Mouse (Mus musculus) hindbrain, embryonic 12.5 days (tissue): ENCODE measurements around the gene Svop. TPM values are rescaled to one million over a fixed set of nuclear protein-coding genes. Genes with fewer than 3 reads are reported as not detected.

Source experiments
- ATAC-seq: fragments of 200-750 bp; cut with Nextera tagmentation; 2 replicates; pipeline ENCODE4 v1.8.0; 2017; ENCODE audit warnings: moderate TSS enrichment; ENCODE audit not compliant: low FRiP score
- H3K27ac ChIP-seq: fragments of 300-500 bp; sonication (generic); 2 replicates; pipeline ENCODE4 v1.5.1; 2016; ENCODE audit warnings: mild to moderate bottlenecking
- H3K27me3 ChIP-seq: fragments of 300-500 bp; sonication (generic); 2 replicates; pipeline ENCODE4 v1.6.1; 2016; ENCODE audit warnings: mild to moderate bottlenecking
- H3K36me3 ChIP-seq: fragments of 300-500 bp; sonication (generic); 2 replicates; pipeline ENCODE4 v1.6.1; 2016; ENCODE audit warnings: mild to moderate bottlenecking
- H3K4me1 ChIP-seq: fragments of 300-500 bp; sonication (generic); 2 replicates; pipeline ENCODE4 v1.6.1; 2016
- H3K4me2 ChIP-seq: fragments of 300-500 bp; sonication (generic); replicated peaks from 2 replicates; pipeline ENCODE4 v1.6.1; 2016; ENCODE audit warnings: mild to moderate bottlenecking
- H3K4me3 ChIP-seq: fragments of 300-500 bp; sonication (generic); 2 replicates; pipeline ENCODE4 v1.5.1; 2016; ENCODE audit warnings: mild to moderate bottlenecking
- H3K9ac ChIP-seq: fragments of 300-500 bp; sonication (generic); 2 replicates; pipeline ENCODE4 v1.6.1; 2016; ENCODE audit warnings: mild to moderate bottlenecking, moderate library complexity
- H3K9me3 ChIP-seq: fragments of 300-500 bp; sonication (generic); replicated peaks from 2 replicates; pipeline ENCODE4 v1.6.1; 2016; ENCODE audit warnings: mild to moderate bottlenecking
- WGBS: fragments of 180-500 bp; shearing (Covaris S2); methylation state at CpG from one replicate; pipeline ENCODE4 v1.1.7; 2016; 5-methylcytosine and 5-hydroxymethylcytosine counted together
- polyA plus RNA-seq: library from polyadenylated mRNA; unstranded; fragments of >200 nt; fragmentation: Nextera tagmentation; extraction: Ambion mirVana; gene quantifications from 2 replicates; pipeline ENCODE4 v1.2.1, GENCODE M21; 2016

Gene Svop
- polyA plus RNA-seq, 1 experiment from 2014 or later, result 55.6 TPM

GRCm38 (mm10) chr5:114063958-114064357 is 27.4 kb downstream of the Svop start:
- Histone ChIP-seq H3K27ac (no peak overlapping the region), H3K27me3 (no peaks in the 10 kb centered on the region), H3K36me3 (peaks cover 19% of the 10 kb centered on the region), H3K4me2 (no peak overlapping the region), H3K9ac (no peak overlapping the region), H3K9me3 (no peaks in the 10 kb centered on the region), H3K4me1 (peaks cover 2% of the 10 kb centered on the region; the same call in 1 of the 2 replicates), H3K4me3 (no peak overlapping the region)
- no peak for ATAC-seq
- 60% methylated on average over 4 of the region's 4 CpGs for WGBS

- peaks cover 1% of the 10 kb centered on the region; the same call in 1 of the 2 replicates for H3K4me1 ChIP-seq
- no peak for ATAC-seq
- no peaks in the 10 kb centered on the region for H3K27me3 ChIP-seq
- H3K9me3 ChIP-seq, result no peaks in the 10 kb centered on the region
- no peak overlapping the region for H3K27ac ChIP-seq
- H3K4me3 ChIP-seq, result no peak overlapping the region
- H3K36me3 ChIP-seq, result peaks cover 20% of the 10 kb centered on the region
- 51% methylated on average over 7 of the region's 7 CpGs for WGBS
- H3K4me2 ChIP-seq, result no peak overlapping the region
- H3K9ac ChIP-seq, result no peak overlapping the region
Observed at GRCm38 (mm10) chr5:114061675-114062074, 29.7 kb downstream of the Svop start.

GRCm38 (mm10) chr5:114057129-114057731 is 34.1 kb downstream of the Svop start:
- Histone ChIP-seq H3K4me3 (no peak overlapping the region), H3K9me3 (no peaks in the 10 kb centered on the region), H3K27ac (no peak overlapping the region), H3K9ac (no peak overlapping the region), H3K4me2 (no peak overlapping the region), H3K36me3 (peaks cover 11% of the 10 kb centered on the region), H3K27me3 (0 out of 2 replicates have a peak, but pooled peaks cover 3% of the 10 kb centered on the region), H3K4me1 (no peaks in the 10 kb centered on the region)
- 78% methylated on average over 9 of the region's 9 CpGs for WGBS
- ATAC-seq, result no peak

GRCm38 (mm10) chr5:114052246-114052761 is 39.1 kb downstream of the Svop start:
- no peak overlapping the region for H3K9ac ChIP-seq
- no peak for ATAC-seq
- 0 out of 2 replicates have a peak overlapping the region, but pooled peaks have one; percentile 15 for H3K4me2 ChIP-seq
- H3K4me3 ChIP-seq, result no peak overlapping the region
- no peak overlapping the region for H3K27ac ChIP-seq
- peaks cover 6% of the 10 kb centered on the region; the same call in 1 of the 2 replicates for H3K36me3 ChIP-seq
- WGBS, result 31% methylated on average over 9 of the region's 9 CpGs
- H3K9me3 ChIP-seq, result no peaks in the 10 kb centered on the region
- 0 out of 2 replicates have a peak, but pooled peaks cover 3% of the 10 kb centered on the region for H3K27me3 ChIP-seq
- peaks cover 13% of the 10 kb centered on the region; the same call in 1 of the 2 replicates for H3K4me1 ChIP-seq

- no peak overlapping the region for H3K4me3 ChIP-seq
- no peak overlapping the region for H3K27ac ChIP-seq
- H3K27me3 ChIP-seq, result no peaks in the 10 kb centered on the region
- H3K4me1 ChIP-seq, result peaks cover 13% of the 10 kb centered on the region; the same call in 1 of the 2 replicates
- ATAC-seq, result no peak
- no peak overlapping the region for H3K9ac ChIP-seq
- H3K36me3 ChIP-seq, result peaks cover 7% of the 10 kb centered on the region
- H3K4me2 ChIP-seq, result no peak overlapping the region
- WGBS, result 61% methylated on average over 12 of the region's 12 CpGs
- no peaks in the 10 kb centered on the region for H3K9me3 ChIP-seq
Observed at GRCm38 (mm10) chr5:114048731-114049308, 42.5 kb downstream of the Svop start.

GRCm38 (mm10) chr5:114047182-114047581 is 44.2 kb downstream of the Svop start:
- 86% methylated on average over 5 of the region's 5 CpGs for WGBS
- no peak overlapping the region for H3K27ac ChIP-seq
- no peaks in the 10 kb centered on the region for H3K9me3 ChIP-seq
- H3K4me1 ChIP-seq, result peaks cover 12% of the 10 kb centered on the region; the same call in 1 of the 2 replicates
- no peak overlapping the region for H3K4me3 ChIP-seq
- H3K27me3 ChIP-seq, result peaks cover 4% of the 10 kb centered on the region; the same call in 1 of the 2 replicates
- H3K36me3 ChIP-seq, result peaks cover 17% of the 10 kb centered on the region
- no peak for ATAC-seq
- H3K4me2 ChIP-seq, result no peak overlapping the region
- H3K9ac ChIP-seq, result no peak overlapping the region

- no peak for ATAC-seq
- H3K9ac ChIP-seq, result no peak overlapping the region
- H3K4me3 ChIP-seq, result no peak overlapping the region
- peaks cover 22% of the 10 kb centered on the region for H3K36me3 ChIP-seq
- H3K4me1 ChIP-seq, result peaks cover 7% of the 10 kb centered on the region; the same call in 1 of the 2 replicates
- WGBS, result 52% methylated on average over 3 of the region's 3 CpGs
- no peak overlapping the region for H3K4me2 ChIP-seq
- no peaks in the 10 kb centered on the region for H3K9me3 ChIP-seq
- peaks cover 4% of the 10 kb centered on the region; the same call in 1 of the 2 replicates for H3K27me3 ChIP-seq
- H3K27ac ChIP-seq, result no peak overlapping the region
Observed at GRCm38 (mm10) chr5:114046604-114047003, 44.8 kb downstream of the Svop start.

GRCm38 (mm10) chr5:114046151-114046550 is 45.2 kb downstream of the Svop start:
- Histone ChIP-seq H3K4me2 (no peak overlapping the region), H3K4me3 (no peak overlapping the region), H3K27ac (no peak overlapping the region), H3K36me3 (peaks cover 22% of the 10 kb centered on the region), H3K4me1 (peaks cover 11% of the 10 kb centered on the region; the same call in 1 of the 2 replicates), H3K27me3 (peaks cover 4% of the 10 kb centered on the region; the same call in 1 of the 2 replicates), H3K9ac (no peak overlapping the region), H3K9me3 (no peaks in the 10 kb centered on the region)
- WGBS, result 70% methylated on average over 3 of the region's 3 CpGs
- ATAC-seq, result no peak

GRCm38 (mm10) chr5:114045134-114045533 is 46.2 kb downstream of the Svop start:
- no peak overlapping the region for H3K9ac ChIP-seq
- 78% methylated on average over 1 of the region's 1 CpGs for WGBS
- H3K27ac ChIP-seq, result no peak overlapping the region
- H3K4me3 ChIP-seq, result no peak overlapping the region
- H3K4me1 ChIP-seq, result peaks cover 13% of the 10 kb centered on the region; the same call in 1 of the 2 replicates
- H3K36me3 ChIP-seq, result peaks cover 20% of the 10 kb centered on the region; the same call in 1 of the 2 replicates
- H3K9me3 ChIP-seq, result no peaks in the 10 kb centered on the region
- H3K4me2 ChIP-seq, result no peak overlapping the region
- peaks cover 4% of the 10 kb centered on the region; the same call in 1 of the 2 replicates for H3K27me3 ChIP-seq
- ATAC-seq, result no peak

- H3K36me3 ChIP-seq, result peaks cover 20% of the 10 kb centered on the region; the same call in 1 of the 2 replicates
- no peak overlapping the region for H3K9ac ChIP-seq
- no peak overlapping the region for H3K4me2 ChIP-seq
- H3K27ac ChIP-seq, result no peak overlapping the region
- peaks cover 8% of the 10 kb centered on the region; the same call in 1 of the 2 replicates for H3K4me1 ChIP-seq
- no peak overlapping the region for H3K4me3 ChIP-seq
- peaks cover 4% of the 10 kb centered on the region; the same call in 1 of the 2 replicates for H3K27me3 ChIP-seq
- ATAC-seq, result no peak
- 88% methylated on average over 4 of the region's 4 CpGs for WGBS
- H3K9me3 ChIP-seq, result no peaks in the 10 kb centered on the region
Observed at GRCm38 (mm10) chr5:114043800-114044199, 47.6 kb downstream of the Svop start.

- Histone ChIP-seq H3K4me2 (0 out of 2 replicates have a peak overlapping the region, but pooled peaks have one; percentile 17), H3K36me3 (peaks cover 25% of the 10 kb centered on the region; the same call in 1 of the 2 replicates)
- WGBS, result 22% methylated on average over 15 of the region's 15 CpGs
Observed at GRCm38 (mm10) chr5:114041327-114041930, 49.9 kb downstream of the Svop start.

GRCm38 (mm10) chr5:114040911-114041310 is 50.5 kb downstream of the Svop start:
- 68% methylated on average over 1 of the region's 1 CpGs for WGBS
- Histone ChIP-seq H3K9me3 (no peaks in the 10 kb centered on the region), H3K4me3 (no peak overlapping the region), H3K9ac (no peak overlapping the region), H3K36me3 (peaks cover 25% of the 10 kb centered on the region; the same call in 1 of the 2 replicates), H3K27me3 (peaks cover 4% of the 10 kb centered on the region; the same call in 1 of the 2 replicates), H3K4me2 (no peak overlapping the region), H3K27ac (no peak overlapping the region), H3K4me1 (0 out of 2 replicates have a peak, but pooled peaks cover 7% of the 10 kb centered on the region)
- ATAC-seq, result no peak

More at GRCm38 (mm10) chr5:114041327-114041930, 49.9 kb downstream of the Svop start:
- no peaks in the 10 kb centered on the region for H3K9me3 ChIP-seq
- H3K27ac ChIP-seq, result no peak overlapping the region
- ATAC-seq, result no peak
- peaks cover 4% of the 10 kb centered on the region; the same call in 1 of the 2 replicates for H3K27me3 ChIP-seq
- H3K4me1 ChIP-seq, result 0 out of 2 replicates have a peak, but pooled peaks cover 7% of the 10 kb centered on the region
- H3K9ac ChIP-seq, result no peak overlapping the region
- H3K4me3 ChIP-seq, result no peak overlapping the region
